Mouse (Mus musculus): ENCODE results near the gene Nxnl2.

GRCm38 (mm10) chr13:51179362-51179761, 8.5 kb downstream of the Nxnl2 start:
- TF ChIP-seq CTCF (IDR thresholded peaks at IDR 0.05; ENCODE audit: borderline replicate concordance, insufficient read depth, low read depth, low read length): no peak
- no peak for TF ChIP-seq POLR2A (IDR thresholded peaks at IDR 0.05; ENCODE audit: borderline replicate concordance, insufficient read depth, low read length)
